Mouse (Mus musculus): ENCODE data around the gene Aurkb. TPM values are rescaled to one million over a fixed set of nuclear protein-coding genes. Genes with fewer than 3 reads are reported as not detected.

The Aurkb gene
- total RNA-seq, 2 experiments from 2014 or later = 0.51 to 1.1 TPM

GRCm38 (mm10) chr11:69062194-69062760 is 16.8 kb downstream of the Aurkb start:
- intact Hi-C loops (cut with DNase I) = loop anchor here (1.0 kb wide), 1 partner anchor 21 kb away; no protein-coding TSS in a partner anchor
- DNase-seq = peak; percentile 60 to 70

GRCm38 (mm10) chr11:69062761-69063224 is 17.3 kb downstream of the Aurkb start:
- intact Hi-C loops (cut with DNase I) = loop anchor here (1.0 kb wide), 2 partner anchors 21 to 61 kb away; no protein-coding TSS in a partner anchor
- peak; percentile 91 to 99 for DNase-seq

DNA sequence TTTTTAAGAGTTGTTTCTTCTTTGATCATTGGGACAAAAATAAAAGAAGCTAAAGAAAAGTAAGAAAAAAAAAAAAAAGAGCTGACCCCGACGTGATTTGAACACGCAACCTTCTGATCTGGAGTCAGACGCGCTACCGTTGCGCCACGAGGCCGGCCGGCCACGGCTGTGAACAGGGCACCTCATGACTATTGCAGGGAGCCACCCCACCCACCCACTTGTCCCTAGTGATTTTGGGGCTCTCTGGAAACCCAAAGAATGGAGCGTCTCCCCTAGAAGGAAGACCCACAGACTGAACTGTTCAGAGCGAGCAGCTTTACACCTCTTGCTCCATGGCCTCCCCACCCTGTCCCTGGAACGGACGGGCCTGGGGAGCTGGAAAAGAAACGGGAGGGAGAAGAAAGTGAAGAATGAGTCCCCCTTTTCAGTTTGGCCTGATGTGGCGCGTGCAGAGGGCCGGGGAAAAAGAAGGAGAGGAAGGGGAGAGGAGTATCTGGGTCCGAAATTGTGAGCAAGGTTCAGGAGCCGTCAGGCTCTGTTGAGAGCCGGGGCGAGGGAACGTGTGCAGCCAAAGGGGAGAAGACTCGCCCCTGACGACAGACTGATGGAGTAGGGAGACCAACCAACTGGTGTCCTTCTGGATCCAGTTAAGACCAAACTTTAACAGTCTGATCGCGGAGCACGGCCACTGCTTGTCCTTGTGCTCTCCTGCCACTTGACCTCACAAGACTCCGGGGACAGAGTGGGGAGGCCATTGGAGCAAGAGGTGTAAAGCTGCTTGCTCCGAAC is 18.2 kb downstream of the Aurkb start:
- DNase-seq = peak; percentile 72 to 81
- intact Hi-C loops (cut with DNase I) = loop anchor here (1.0 kb wide), 1 partner anchor 60 kb away; no protein-coding TSS in a partner anchor

DNA sequence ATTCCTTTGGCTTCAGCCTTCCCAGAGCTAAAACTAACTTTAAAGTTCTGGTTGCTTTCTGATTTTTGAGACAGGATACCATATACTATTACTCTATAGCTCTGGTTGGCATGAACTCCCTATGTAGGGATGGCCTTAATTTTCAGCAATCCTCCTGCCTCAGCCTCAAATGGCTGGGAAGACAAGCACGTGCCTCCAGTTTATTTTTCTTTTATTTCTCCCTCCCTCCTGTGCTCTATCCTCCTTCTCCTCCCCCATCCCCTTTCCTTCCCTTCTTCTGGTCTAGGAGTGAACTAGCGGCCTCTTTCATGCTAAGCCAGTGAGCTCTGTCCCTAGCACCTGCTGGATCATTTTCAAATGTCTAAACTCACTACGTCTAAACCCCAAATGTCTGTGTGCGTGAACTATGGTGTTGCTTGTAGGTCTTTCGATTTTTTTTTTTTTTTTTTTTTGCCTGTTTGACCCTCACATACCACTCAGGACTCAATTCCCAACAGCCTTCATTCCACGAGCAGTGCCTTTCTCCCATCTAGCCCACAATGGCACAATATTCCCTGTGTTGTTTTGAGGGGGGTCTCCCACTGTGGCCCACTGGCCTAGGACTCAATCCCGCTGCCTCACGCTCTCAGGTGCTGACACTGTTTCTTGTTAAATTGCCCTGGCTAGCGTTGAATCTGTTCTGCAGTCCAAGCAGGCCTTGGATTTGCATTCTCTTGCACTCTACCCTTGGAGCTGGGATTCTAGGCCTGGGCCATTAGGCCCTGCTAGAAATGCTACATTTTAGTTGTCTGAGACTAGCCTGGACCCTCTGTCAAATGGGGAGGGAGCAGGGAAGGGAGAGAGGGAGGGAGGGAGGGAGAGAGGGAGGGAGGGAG is 19.0 kb downstream of the Aurkb start:
- no peak for DNase-seq
- intact Hi-C loops (cut with DNase I) = no loop called here

DNA sequence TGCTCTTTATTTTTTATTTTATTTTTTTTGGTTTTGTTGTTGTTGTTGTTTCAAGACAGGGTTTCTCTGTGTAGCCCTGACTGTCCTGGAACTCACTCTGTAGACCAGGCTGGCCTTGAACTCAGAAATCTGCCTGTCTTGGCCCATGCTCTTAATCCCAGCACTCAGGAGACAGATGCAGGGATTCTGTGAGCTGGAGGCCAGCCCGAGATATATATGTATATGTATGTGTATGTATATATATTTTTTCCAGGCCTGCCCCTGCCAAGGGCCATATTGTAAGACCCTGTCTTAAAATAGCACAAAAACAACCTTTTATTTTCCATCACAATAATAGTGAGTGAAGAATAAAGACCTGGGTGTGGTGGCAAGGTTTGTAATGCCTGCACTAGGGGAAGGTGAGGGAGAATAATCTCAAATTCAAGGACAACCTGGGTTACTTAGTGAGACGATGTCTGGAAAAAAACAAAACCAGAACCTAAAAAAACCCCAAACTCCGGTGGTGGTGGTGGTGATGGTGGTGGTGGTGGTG is 20.0 kb downstream of the Aurkb start:
- DNase-seq = no peak
- intact Hi-C loops (cut with DNase I) = no loop called here

DNA sequence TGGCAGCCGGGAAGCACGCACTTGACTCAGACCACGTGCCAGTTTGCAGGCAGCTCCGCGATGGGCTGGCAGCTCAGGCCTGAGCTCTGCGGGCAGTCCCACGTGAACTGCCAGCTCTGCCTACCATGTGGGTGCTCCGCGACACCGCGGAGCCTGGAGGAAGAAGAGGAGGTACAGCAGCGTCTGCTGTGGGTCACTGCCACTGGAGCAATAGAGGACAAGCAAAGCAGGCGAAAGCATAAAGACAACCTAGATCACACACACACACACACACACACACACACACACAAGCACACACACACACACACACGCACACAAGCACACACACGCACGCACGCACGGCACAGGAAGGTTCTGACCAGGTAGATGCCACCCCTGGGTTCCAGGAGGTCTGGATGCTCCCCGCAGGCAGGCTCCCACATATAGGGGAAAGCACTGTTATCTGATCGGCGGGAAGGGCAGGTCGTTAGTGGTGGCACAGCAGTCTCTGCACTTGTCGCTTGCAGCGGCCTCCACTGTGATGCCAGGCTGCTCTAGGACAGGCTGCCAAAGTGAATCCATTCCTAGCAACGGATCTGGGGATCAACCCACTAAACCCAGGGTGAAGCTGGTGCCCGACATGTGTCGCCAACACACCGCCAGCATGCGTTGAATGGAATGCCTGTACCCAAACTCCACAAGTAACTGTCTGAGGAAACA is 20.9 kb downstream of the Aurkb start:
- intact Hi-C loops (cut with DNase I) = loop anchor here (1.0 kb wide), 1 partner anchor 56 kb away; the partner anchor contains the start of gene 9130213A22Rik
- no peak for DNase-seq

DNA sequence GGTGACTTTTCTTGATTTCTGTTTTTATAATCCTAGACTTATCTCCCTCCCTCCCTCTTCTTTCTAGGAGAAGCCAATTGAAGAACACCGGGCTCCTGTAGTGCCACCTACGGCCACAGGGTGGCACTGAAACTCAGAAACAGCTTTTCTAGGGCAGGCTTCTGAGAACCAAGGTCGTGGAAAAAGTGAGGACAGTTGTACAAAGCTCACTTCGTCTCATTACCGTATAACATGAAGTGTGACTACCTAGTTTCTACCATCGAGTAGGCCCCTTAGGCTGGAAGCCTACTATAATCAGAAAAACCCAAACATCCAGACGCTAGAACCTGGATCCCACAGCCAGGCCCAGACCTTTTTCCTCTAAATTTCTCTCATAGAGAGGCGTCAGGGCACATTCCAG is 21.5 kb downstream of the Aurkb start:
- DNase-seq = peak; percentile 86 to 89
- intact Hi-C loops (cut with DNase I) = loop anchor here (1.0 kb wide), 2 partner anchors 55 to 83 kb away; partner anchors contain the start of gene 9130213A22Rik

DNA sequence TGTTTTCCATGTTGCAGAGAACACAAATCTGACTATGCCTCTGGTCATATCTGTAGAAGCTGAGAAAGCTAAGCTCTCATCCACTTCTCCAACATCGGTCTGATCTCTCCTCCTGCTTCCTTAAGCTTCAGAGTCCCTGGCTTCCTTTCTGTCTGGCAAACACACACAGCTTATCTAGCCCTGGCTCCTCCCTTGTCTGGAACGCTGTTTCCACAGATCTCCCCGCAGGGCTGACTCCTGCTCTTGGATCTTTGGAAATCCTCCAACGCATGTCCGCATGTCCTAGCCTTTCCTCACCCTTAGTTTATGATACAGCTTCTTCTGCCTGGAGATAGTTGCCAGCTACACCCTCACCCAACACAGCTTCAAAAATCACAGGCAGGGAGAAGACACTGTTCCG is 22.2 kb downstream of the Aurkb start:
- intact Hi-C loops (cut with DNase I) = loop anchor here (1.0 kb wide), 1 partner anchor 83 kb away; no protein-coding TSS in a partner anchor
- no peak for DNase-seq

- peak in 1 of 2 experiments; percentile 40 for DNase-seq
- intact Hi-C loops (cut with DNase I) = no loop called here
Measured at GRCm38 (mm10) chr11:69070093-69070492, 24.6 kb downstream of the Aurkb start.

GRCm38 (mm10) chr11:69070590-69071222 is 25.3 kb downstream of the Aurkb start, which contains the start of gene Tmem107:
Gene Tmem107, plus strand, starts transcription at chr11:69070806.
- peak; percentile 88 to 92 for DNase-seq
- intact Hi-C loops (cut with DNase I) = no loop called here

GRCm38 (mm10) chr11:69071262-69071661 is 25.8 kb downstream of the Aurkb start:
- intact Hi-C loops (cut with DNase I) = no loop called here
- no peak for DNase-seq

- no peak for DNase-seq
- intact Hi-C loops (cut with DNase I) = loop anchor here (2.0 kb wide), 1 partner anchor 17 kb away; the partner anchor contains the start of gene Vamp2
Measured at GRCm38 (mm10) chr11:69072234-69072633, 26.8 kb downstream of the Aurkb start.

DNA sequence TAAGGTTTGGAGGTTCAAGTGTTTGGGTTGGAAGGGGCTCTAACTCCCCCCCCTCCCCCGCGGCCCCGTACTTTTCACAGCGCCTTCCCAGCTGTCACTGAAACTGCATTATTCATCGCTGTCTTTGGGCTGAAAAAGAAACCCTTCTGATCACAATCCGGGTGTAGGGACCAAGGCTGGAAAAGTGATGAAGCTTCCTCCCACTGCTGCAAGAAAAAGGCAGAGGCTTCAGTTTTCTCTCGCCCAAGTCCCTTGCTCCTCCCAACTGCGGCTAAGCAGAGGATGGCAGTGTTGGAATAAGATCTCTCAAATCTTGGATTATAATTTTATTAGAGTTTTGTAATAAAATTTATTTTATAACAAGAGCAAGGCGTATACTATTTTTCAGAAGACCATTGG is 27.2 kb downstream of the Aurkb start:
- DNase-seq = no peak
- intact Hi-C loops (cut with DNase I) = loop anchor here (2.0 kb wide), 1 partner anchor 16 kb away; the partner anchor contains the start of gene Vamp2

- peak in 1 of 2 experiments; percentile 78 for DNase-seq
- intact Hi-C loops (cut with DNase I) = loop anchor here (2.0 kb wide), 1 partner anchor 16 kb away; the partner anchor contains the start of gene Vamp2
Measured at GRCm38 (mm10) chr11:69073065-69073888, 27.8 kb downstream of the Aurkb start.

DNA sequence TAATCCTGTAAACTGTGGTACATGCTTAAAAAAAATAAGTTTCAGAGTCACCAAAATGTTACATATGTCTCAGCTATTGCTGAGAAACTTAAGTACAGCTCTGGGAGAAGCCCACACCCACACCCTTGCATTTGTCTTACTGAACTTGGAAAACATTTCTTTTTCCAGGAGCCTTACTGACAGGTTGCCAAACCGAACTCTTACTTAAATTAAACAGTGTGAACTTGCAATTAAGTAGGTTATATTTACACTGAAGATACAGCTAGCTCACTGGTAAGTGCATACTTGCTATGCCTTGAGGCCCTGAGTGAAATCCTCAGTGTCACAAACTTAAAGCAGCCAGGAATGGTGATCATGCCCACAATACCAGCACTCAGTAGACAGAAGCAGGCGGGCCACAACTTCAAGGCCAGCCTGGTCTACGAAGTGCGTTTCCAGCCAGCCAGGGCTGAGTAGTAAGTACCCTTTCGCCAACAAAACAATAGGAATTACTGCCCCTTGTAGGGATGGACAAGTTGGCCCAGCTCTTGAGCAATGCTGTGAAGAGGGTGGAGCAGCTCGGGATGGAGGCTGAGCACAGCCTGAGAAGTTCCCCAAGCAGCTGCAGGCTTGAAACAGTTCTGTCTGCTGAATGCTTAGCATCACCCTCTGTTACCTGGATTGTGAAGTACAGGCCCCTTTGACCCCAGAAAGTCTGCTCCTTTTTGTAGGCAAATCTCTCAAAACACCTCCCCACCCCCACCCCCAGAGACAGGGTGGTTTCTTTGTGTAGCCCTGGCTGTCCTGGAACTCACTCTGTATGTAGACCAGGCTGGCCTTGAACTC is 28.7 kb downstream of the Aurkb start:
- intact Hi-C loops (cut with DNase I) = loop anchor here (2.0 kb wide), 1 partner anchor 15 kb away; the partner anchor contains the start of gene Vamp2
- DNase-seq = no peak

DNA sequence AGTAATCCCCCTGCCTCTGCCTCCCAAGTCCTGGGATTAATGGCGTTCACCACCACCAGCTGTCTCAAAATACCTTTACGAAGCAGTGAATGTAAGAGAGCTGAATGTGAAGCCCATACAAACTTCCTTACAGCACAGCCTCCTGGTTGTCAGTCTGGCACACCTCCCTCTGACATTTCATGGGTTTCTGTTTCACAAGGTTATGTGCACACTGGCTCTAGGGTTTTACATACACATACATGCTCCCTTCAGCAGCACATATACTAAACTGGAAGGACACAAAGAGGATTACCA is 29.3 kb downstream of the Aurkb start:
- intact Hi-C loops (cut with DNase I) = no loop called here
- no peak for DNase-seq

GRCm38 (mm10) chr11:69075764-69076479 is 30.5 kb downstream of the Aurkb start:
- intact Hi-C loops (cut with DNase I) = no loop called here

More at GRCm38 (mm10) chr11:69075764-69076479, 30.5 kb downstream of the Aurkb start:
- no peak for DNase-seq

All from gastrocnemius, postnatal 36 days (tissue).